Mouse (Mus musculus) induced T-regulatory cell, adult 2 months (primary cell): Measurements from ENCODE around the gene Rbm18.

ENCODE experiments used
- DNase-seq: peaks from one replicate; pipeline ENCODE4 v3.0.0-alpha.2; 2012; ENCODE audit warnings: low read depth

Rbm18 gene

DNA sequence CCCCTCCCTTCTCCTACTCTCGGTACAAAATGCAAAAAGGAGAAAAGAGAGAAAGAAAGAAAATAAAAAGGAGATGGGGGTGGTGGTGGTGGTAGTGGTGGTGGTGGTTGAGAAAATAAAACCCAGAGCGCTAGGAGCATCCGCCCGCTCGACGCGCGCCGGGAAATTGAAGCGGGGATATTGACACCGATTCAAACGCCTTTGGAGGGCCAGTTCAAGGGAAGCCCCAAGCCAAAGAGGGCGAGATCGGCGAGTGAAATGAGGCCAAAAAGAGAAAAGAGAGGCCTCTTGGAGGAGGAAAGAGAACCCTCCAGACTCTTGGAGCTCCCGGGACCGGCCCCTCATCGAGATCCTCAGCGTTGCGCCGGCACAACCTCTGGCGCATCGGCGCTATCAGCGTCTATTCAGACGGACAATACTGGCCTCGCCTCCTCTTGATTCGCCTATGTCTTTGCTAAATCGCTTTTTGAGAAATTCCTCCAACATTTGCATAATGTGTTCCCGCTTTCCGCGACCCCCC lies 32.1 kb downstream of the Rbm18 start:
- peak; percentile 15 for DNase-seq

DNA sequence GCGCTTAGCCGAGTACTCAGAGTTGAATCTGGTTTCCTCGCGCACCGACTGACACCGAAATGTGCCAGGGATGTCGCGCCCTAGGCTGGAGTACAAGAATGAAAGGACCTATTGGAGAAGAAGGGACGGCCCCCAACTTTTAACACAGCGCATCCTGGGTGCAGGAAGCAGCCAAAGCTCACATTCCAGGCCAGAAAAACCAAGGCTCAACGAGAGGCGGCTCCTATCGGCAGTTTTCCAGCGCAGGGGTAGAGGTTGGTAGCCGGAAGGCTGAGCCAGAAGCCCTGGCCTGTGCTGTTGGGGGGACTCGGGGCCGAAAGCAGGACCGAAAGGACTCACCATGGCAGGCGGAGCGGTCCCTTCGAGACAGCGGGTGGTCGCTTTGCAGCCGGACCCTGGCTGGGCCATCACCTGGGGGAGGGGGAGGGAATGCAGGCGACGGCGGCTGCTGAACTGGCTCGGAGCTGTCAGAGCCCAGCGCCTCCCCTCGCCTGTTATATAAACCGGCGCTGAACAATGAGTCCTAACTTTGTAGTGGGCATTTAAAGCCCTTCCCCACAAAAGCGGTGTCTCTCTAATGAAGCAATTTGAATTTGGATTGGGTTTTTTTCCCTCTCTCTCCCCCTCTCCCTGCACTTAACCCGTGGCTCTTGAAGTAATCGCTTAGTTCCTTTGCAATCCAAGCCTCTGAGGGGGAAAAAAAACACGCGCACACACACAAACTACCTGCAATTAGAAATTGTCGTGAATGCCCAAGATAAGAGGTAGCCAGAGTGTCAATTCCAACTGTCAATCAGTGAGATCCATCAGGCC lies 32.8 kb downstream of the Rbm18 start:
- peak; percentile 18 for DNase-seq

DNA sequence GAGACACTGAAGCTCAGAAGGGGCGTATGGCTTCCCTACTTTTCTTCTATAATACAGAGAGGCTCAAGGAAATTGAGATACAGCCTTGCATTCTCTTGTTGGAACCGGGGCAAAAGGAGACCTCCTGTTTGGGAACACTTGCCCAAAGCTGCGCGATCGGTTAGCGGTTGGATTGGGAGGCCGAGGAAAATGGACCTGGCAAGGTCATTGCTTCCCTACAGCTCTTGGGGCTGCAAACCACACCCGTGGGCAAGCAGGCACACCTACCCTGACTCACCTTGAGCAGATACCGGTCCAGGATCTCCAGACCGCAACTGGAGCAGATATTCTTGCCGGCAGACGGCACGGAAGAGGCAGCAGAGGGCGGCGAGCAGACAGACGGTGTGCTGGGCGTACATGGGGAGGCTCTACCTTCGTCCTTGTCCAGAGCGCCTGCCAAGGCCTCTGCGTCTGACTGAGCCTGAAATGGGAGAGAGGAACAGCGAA lies 33.5 kb downstream of the Rbm18 start:
- DNase-seq: no peak

DNA sequence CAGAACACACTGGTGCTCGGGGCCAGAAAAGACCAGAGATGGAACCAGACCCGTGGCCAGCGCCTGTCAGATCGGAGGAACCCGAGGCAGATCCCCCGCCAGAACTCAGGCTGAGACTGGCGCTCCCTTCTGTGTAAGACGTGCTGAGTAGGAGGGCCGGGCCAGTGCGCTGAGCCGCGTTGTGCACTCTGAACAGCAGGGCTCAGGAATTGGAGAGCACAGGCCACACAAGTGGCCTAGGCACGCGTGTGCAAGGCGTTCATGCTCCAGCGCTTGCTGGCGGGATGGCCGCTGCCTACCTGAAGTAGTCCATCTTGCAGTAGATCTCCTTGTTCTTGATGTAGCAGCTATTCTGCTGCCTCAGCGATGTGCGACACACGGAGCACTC lies 34.0 kb downstream of the Rbm18 start:
- DNase-seq: peak; percentile 13

DNA sequence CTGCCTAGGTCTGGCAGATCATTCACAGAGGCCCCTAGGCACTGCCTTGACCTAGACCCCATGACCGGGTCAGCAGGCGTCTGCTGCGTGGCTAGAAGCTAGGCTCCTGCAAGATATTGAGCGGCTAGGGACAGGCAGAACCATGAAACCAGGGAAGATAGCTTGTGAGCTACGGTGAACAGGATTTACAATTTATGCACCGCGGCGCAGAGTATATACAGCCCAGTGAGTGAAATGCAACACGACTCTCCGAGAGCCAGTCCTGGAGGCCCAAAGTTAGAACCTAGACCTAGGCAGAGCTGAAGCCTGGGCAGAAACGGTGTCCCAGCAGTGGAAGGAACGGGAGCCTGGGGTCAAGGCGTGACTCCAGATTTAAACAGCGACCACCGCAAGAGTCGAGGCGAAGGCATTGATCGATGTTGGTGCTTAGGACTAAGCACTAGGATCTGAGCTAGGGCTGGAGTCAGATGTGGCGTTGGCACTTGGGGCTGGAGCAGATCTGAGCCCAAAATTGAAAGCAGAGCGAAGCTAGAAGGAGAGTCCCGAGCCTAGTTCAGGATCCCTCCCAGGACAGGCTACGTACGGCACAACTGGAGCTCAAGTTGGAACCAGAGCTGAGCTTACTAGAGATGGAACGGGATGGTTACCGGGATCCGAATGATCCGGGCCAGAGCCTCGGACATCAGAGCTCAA lies 34.6 kb downstream of the Rbm18 start:
- DNase-seq: no peak

DNA sequence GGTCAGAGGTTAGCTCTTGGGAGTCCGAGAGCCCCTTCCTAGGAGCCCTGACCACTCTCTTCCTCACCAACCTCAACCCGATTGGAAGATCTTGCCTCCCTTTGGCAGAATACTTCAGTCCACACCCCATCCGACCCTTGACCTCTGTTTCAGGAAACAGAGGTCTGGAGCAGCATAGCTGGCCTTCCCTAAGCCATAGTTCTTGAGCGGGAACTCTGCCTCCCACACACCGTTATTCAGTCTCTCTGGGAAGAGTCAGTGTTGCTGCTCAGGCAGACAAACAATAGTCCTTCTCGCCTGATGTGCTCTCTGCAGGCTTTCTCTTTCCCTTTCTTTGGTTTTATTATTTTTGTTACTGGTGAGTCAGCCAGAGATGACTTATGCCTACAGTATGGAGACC lies 36.8 kb downstream of the Rbm18 start:
- no peak for DNase-seq

DNA sequence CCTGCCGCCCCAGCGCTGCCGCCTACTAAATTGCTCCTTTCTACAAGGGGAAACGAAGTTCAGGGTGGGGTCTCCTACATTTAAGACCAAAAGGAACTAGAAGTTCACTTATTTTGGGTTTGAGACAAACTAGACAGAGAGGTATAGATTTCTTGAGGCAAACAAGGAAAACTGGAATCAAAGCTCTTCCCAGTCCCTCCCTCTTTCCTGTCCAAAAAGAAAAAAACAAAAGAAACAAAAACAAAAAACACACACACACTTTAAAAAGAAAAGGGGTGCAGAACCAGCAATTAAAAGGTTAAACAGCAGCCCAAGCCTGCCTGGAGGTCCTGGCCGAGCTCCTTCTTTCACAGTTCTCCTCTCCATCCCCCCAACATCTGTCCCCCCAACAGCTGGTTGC lies 38.6 kb downstream of the Rbm18 start:
- no peak for DNase-seq

DNA sequence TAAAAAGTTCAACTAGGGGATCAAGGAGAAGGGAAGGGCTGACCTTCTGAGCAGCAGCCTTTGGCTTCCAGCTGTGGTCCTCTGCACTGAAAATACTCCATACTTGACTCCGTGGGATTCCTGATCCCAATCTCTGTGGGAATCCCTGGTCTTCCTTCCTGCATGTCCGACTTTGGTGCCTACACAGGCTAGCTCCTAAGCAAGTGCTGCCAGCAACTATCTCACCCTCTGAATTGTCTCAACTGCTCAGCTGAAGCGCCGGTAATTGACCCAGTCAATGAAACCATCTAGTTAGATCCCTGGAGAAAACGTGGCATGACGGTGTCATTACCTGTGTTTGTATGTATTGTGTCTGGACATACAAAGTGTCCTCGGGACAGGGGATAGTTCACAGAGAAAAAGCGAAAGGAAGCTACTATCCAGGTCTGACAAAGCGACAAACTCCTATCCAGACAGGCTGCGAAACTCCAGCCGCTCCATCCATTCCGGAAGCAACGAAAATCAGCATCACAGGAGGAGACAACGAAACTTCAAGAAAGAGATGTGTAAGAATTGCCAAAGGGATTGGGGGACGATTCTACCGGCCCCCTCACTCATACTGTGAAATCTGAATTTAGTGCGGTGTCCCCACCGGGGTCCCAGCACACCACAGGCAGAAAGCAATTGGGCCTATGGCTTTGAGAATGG lies 39.3 kb downstream of the Rbm18 start:
- no peak for DNase-seq

DNA sequence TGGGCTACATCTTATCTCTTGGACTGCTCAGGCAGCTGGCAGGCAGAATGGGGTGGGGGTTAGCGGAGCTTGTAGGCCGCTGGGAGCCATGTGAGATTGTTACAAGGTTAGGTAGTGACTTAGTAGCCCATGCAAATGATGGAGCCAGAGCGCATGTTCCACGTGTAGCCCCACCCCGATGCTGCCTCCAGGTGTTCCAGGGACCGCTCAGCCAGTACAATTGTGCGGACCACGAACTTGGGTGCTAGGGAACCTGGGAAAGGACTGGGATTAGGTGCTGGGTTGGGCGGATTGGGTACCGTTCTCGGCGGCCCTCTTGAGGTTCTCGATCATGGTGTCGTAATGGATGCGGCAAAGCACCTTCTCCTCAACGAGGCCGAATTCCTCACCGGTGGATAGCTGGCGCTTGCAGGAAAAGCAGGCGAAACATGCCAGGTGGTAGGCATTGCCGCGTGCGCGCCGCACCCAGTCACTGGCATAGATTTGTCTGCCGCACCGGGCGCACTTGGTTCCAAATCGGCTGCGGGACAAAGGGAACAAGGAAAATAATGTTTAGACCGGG lies 42.6 kb downstream of the Rbm18 start:
- DNase-seq: no peak

DNA sequence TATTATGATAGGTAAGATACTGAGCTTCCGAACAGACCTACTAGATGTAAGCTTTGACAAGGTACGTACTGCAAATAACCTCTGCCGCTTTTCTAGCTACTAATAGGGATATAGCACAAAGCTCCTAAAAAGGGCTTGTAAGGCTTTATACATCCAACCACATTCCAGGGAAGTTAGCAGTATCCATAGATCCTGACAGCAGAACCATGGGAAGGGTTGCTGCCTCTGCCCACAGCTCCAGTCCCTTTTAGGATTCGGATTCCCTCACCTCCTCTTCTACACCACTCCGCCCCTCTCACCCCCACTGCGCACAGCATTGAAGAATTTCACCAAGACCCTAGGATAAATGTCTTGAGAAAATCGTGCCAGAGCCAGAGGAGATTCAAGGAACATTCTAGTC lies 43.3 kb downstream of the Rbm18 start:
- DNase-seq: no peak

DNA sequence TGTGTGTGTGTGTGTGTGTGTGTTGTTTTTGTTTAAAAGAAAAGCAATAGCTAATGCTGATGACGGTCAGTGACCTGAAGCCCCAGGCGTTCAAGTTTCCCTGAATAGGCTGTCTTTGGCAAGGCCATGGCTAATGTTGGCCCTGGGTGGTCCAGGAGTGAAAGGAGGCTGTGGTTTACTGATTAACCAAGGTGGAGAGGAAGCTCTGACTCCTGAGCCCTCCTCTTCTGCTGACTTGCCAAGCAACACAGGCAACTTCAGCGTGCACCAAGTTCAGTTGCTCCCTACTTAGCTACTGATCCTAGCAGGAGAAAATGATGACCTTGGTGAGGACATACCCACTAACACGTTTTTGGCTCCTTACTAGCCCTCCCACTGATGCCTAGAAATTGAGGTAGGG lies 43.8 kb downstream of the Rbm18 start:
- DNase-seq: no peak

DNA sequence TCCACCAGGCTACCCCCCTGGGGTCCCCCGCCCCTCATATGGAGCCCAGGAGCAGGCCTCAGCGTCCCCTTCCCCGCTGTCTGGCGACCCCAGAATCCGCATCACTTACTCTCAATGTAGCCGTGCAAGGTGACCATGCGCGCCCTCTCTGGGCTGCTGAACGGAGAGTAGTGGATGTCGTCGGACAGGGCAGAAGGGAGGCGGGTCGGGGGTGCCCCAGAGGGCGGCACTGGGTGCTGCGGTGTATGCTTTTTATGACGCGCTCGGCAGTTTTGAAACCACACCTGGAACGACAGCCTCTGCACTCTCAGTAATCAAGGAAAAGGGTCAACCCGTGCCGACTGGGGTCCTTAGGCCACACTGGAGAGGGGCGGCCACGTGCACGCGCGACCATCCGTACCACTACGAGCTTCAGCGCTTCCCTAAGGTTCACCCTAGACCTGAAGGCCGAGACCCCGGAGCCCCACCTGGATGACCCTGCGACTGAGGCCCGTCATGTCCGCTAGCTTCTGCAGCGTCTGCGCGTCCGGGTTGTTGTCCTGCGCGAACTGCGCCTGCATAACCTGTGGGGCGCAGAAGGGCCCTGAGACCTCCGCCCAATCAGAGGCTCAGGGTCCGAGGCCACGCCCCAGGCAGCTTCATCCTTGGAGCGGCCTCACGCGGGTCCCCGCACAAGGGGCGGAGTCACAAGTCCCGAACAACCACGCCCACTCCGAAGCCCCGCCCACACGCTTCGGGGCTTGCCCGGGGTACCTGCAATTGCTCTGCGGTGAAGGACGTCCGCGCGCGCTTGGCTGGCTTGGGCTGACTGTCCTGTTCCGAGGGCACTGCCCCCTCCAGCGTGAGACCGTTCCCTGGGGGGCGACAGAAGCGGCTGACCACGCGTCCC lies 45.5 kb downstream of the Rbm18 start:
- peak; percentile 72 for DNase-seq

DNA sequence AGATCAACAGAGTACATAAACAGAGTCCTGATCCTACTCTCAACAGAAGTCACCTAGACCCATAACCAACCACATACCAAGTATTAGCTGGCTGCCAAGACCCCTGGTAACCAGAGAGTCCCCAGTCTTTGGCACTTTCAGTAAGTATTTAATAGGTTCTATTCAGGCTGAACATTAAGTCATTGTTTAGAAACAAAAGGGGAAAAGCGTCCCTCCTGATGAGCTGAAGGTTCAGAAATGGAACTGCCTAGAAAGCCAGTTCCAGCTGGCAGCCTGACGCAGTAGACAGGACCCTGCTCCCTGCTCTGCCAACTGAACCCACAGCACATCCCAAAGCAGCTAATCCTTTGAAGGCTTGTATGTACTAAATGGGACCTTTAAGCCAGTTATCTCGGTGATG lies 47.4 kb downstream of the Rbm18 start:
- DNase-seq: no peak

DNA sequence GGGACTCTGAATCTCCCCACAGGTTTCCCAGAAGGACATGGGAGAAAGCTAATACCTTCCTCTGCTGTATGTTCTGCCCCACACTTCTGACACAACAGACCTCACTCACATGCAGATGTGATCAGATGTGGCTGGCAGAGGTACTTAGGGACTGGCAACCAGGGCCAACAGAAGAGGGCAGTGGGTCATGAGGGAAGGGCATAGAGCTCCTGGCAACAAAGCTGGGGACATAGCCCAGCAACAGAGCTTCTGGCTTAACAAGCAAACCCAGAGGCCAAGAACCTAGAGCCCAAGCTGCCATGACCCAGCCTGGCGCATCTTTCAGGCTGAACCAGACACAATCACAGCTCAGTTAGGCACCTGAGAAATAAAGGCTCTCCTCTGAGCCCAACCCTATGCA lies 51.5 kb downstream of the Rbm18 start:
- DNase-seq: no peak

DNA sequence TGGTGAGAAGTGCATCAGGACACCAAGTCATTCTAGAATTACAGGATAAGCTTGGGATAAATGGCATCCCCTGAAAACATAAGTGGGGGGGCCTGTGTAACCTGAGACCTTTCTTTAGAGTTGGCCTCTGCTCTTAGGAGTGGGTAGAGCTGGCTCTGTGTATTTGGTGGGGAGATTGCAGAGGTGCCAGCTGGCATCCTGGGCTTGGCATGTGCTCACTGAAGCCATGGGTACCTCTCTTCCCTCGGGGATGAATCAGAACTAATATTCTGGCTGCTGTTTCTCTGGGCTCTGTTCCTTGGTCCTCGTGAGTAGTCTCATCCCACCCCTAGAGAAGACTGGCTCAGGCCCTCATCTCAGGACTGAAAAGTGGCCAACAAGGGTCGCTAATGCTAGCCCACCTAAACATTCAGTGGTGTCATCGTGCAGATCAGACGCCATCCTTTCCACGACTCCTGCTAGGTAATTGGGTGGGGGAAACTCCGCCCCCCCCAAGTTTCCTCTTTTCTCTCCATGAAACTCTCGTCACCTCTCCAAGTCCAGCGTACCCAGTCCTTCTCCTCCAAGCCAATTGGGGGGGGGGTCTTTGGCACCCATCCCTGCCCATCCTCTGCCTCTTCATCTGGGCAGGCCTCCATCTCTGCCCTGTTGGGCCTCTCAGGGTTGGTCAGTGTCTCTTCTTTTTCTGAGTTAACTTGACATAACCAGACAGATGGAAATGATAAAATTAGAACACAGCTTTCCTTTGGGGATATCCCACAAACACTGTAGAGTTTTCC lies 53.6 kb downstream of the Rbm18 start:
- DNase-seq: no peak

DNA sequence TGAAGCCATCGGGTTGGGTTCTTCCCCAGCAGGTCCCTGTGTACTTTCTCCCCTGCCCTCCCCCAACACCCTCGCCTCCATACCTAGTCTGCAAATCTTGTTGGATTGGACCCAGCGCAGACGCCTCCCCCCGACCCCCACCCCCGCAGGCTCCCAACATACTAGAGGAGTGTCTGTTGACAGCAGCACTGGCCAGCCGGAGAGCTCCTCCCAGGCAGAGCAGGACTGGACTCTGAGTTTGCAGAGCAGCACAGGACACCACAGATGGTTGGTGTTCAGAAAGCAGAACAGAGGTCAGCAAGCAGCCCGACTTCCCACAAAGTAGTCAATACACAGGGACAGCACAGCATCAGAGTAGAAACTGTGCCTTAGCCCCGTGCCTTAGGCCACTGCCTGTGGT lies 55.1 kb downstream of the Rbm18 start:
- no peak for DNase-seq

DNA sequence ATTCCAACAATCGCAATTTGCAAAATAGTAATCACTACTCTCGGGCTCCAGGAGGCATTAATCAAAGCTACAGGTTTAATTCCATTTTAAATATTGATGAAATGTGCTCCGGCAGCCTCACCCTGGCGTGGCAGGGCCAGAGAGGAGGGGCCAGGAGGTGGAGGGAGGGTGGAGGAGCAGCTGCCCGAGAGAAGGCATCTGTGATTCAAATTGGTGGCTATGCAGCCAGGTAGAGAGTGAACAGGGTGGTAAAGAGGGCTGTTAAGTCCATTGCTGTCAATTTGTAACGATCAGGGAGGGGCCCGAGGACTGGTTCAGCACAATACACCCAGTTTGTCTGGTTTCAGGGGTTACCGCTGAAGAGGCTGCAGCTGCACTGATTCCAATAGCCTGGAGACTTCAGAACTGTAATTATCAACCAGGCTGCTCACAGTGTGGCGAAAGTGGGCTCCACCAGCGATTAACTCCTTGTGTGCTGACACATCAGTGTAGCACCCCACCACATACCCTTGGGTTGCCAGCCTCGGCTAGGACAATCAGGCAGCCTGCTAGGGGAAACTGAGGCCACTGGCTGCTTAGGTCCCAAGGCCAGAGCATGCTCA lies 59.3 kb downstream of the Rbm18 start:
- DNase-seq: no peak

DNA sequence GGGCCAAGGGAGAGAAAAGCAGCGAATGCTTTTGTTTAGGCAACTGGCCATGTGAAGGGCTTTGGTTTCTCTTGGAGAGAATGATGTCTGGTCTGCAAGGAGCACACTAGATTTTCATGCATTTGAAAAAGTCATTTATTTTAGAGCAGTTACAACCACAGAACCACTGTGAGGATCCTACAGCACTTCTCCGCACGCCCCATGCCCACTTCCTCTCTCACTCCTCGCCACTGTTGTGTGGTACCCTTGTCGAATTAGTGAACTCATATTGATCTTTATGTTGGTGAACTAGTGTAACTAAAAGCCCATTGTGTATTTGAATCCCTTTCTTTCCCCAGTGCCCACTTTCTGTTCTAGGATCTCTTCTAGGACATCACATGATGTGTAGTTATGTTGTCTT lies 61.4 kb downstream of the Rbm18 start:
- no peak for DNase-seq

DNA sequence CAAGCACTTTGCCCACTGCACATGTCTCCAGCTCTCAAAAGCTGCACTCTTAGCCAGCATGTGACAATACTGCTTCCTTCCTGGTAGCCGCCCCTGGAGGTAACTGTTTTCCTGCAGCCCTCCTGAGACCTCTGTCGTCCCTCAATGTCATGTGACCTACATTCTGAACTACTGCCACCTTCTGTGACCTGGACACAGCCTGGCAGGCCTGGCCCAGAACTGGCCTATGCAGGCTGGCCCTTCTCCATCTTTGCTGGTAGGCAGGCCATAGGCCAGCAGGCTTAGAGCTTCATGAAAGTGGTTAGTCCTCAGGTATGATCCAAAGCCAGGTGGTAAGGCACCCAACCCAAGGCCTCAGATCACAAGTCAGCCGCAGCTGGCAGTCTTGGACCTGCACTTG lies 62.8 kb downstream of the Rbm18 start:
- DNase-seq: no peak

DNA sequence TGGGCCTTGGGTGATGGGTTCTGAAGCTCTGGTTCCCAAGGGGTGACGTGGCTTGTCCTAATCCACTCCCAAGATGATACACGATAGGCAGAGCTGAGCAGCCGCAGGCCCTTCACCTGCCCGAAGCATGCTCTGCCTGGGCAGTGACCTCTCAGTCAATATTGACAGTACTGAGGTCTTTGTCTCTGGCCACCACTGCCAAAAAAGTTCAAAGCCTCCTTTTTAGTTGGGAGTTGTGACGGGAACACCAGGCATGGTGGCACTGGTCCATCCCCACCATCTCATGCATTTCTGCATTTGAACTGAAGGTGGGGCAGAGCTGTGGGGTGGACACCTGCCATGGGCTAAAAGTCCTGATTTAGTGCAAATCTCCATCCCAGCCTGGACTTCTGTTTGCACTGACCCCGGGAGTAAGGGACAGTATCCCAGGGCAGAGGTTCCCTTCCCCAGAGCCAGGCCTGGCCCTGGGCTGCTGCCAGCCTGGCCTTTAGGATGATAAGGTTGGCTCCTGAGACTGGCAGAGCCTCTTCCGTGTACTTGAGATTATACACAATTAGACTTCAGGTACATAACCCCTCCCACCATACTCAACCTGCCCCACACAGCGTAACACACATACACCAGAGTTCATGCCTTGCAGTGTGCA lies 64.8 kb downstream of the Rbm18 start:
- no peak for DNase-seq
